ENCODE assay signal across 11 mouse cellular contexts in the genomic region with DNA sequence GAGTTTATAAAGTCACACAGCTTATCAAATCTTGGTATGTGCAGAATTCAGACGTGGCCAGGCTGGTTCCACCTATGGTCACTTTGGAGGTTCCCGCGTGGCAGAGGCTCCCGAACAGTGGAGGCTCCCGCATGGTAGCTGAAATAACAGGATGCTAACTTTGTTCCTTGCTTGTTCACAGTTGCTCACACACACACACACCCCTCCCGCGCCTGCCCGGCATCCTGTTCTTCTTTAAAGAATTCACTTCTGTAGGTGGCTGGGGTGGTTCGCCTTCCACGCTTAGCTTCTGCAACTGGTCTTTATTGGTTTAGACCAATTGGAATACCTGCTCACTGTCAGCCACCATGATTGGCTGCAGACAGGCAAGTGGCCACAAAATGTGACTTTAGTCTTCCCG. TPM values are rescaled to one million over a fixed set of nuclear protein-coding genes. Genes with fewer than 3 reads are reported as not detected.
DNase-seq lines count a peak whose midpoint lies in the region; ATAC-seq and TF ChIP-seq lines count a peak whose summit lies in the region.
"Had no signal": no experiment of that assay in that cellular context is flagged by ENCODE, and none has a peak within 500 bp of the region (broad histone marks: within the 10 kb centered on the region; RNA-seq: fewer than 3 reads in every experiment).

No protein-coding gene starts in this region.

- no peak overlapping the region for H3K9ac ChIP-seq in kidney, embryonic 15.5 days
- no peak overlapping the region for H3K9ac ChIP-seq in hindbrain, embryonic 13.5 days

- H3K27me3 ChIP-seq in kidney, embryonic 15.5 days, result no peaks in the 10 kb centered on the region
- no peaks in the 10 kb centered on the region for H3K27me3 ChIP-seq in cerebellum, adult 2 months (ENCODE audit: control insufficient read depth, insufficient read depth, low read length)
- H3K27me3 ChIP-seq in hindbrain, embryonic 13.5 days, result peaks cover 11% of the 10 kb centered on the region; the same call in 1 of the 2 replicates

- H3K36me3 ChIP-seq in kidney, embryonic 15.5 days, result no peaks in the 10 kb centered on the region
- no peaks in the 10 kb centered on the region for H3K36me3 ChIP-seq in hindbrain, embryonic 13.5 days

- peaks cover 22% of the 10 kb centered on the region for H3K4me1 ChIP-seq in kidney, embryonic 15.5 days
- peaks cover 8% of the 10 kb centered on the region; the same call in 1 of the 2 replicates for H3K4me1 ChIP-seq in cortical plate, adult 2 months (ENCODE audit: control insufficient read depth, insufficient read depth, low read length)
- no peaks in the 10 kb centered on the region for H3K4me1 ChIP-seq in cerebellum, adult 2 months (ENCODE audit: control insufficient read depth, insufficient read depth, low read length)
- peaks cover 33% of the 10 kb centered on the region for H3K4me1 ChIP-seq in hindbrain, embryonic 13.5 days (replicated peaks)

- TF ChIP-seq POLR2A in cortical plate, adult 2 months (IDR thresholded peaks at IDR 0.05; ENCODE audit: extremely low read depth, insufficient read depth, low read length), result no peak
- TF ChIP-seq POLR2A in cerebellum, adult 2 months (IDR thresholded peaks at IDR 0.05; ENCODE audit: borderline replicate concordance, insufficient read depth, low read length), result no peak

- H3K4me3 ChIP-seq in kidney, embryonic 15.5 days (replicated peaks), result no peak overlapping the region
- no peak overlapping the region for H3K4me3 ChIP-seq in cortical plate, adult 2 months (ENCODE audit: insufficient read depth, low read length)
- H3K4me3 ChIP-seq in cerebellum, adult 2 months (replicated peaks; ENCODE audit: insufficient read depth, low read depth, low read length), result no peak overlapping the region
- no peak overlapping the region for H3K4me3 ChIP-seq in hindbrain, embryonic 13.5 days

- DNase-seq in kidney, adult 8-10 months, result no peak
- DNase-seq in right cerebral cortex, postnatal 14 days, result peak; percentile 34
- DNase-seq in cerebellum, adult 2 months, result no peak
- DNase-seq in testis, postnatal 10 days (ENCODE audit: low spot score), result no peak
- DNase-seq: embryo, embryonic 11 days; lung, postnatal 10 days; spleen, adult 18-20 months had no signal

- TF ChIP-seq CTCF in cortical plate, adult 2 months (IDR thresholded peaks at IDR 0.05; ENCODE audit: extremely low read depth, insufficient read depth, low read length), result no peak
- no peak for TF ChIP-seq CTCF in cerebellum, adult 2 months (IDR thresholded peaks at IDR 0.05; ENCODE audit: borderline replicate concordance, insufficient read depth, low read depth, low read length)

- H3K27ac ChIP-seq in kidney, embryonic 15.5 days, result no peak overlapping the region
- peak overlapping the region; percentile 80 for H3K27ac ChIP-seq in cortical plate, adult 2 months (ENCODE audit: insufficient read depth, low read length)
- no peak overlapping the region for H3K27ac ChIP-seq in cerebellum, adult 2 months (ENCODE audit: insufficient read depth, low read length)
- no peak overlapping the region for H3K27ac ChIP-seq in hindbrain, embryonic 13.5 days

- 76% methylated on average over 11 of the region's 11 CpGs for WGBS in kidney, embryonic 15.5 days
- WGBS in cerebellum, adult 2 months, result 80% methylated on average over 11 of the region's 11 CpGs
- WGBS in hindbrain, embryonic 13.5 days, result 87% methylated on average over 11 of the region's 11 CpGs

- no peak for ATAC-seq in kidney, embryonic 15.5 days (replicated peaks; ENCODE audit: low FRiP score)
- peak; percentile 32 for ATAC-seq in CD4-positive, CD25-positive, alpha-beta regulatory T cell, adult 4 months
- no peak for ATAC-seq in hindbrain, embryonic 13.5 days (ENCODE audit: low FRiP score)

- peak overlapping the region; percentile 43 for H3K4me2 ChIP-seq in kidney, embryonic 15.5 days
- no peak overlapping the region for H3K4me2 ChIP-seq in hindbrain, embryonic 13.5 days

- no peaks in the 10 kb centered on the region for H3K9me3 ChIP-seq in kidney, embryonic 15.5 days (replicated peaks)
- peaks cover 3% of the 10 kb centered on the region; the same call in 1 of the 2 replicates for H3K9me3 ChIP-seq in hindbrain, embryonic 13.5 days

RNA-seq across cellular contexts. Expression of gene Lyrm9, which starts 33.3 kb away (rescaled TPM):
- 22.5 and 25.5 TPM in 2 replicates for polyA plus RNA-seq in kidney, embryonic 15.5 days (2015; fragmentation: Nextera tagmentation; extraction: Ambion mirVana)
- 10 to 100 TPM; 29.9 to 31.4 TPM for polyA plus RNA-seq in CD4-positive, CD25-positive, alpha-beta regulatory T cell, adult 4 months (2017; shearing (Covaris generic))
- polyA plus RNA-seq in cortical plate, adult 2 months (2012; rRNA removed), result 19.1 and 20.5 TPM in 2 replicates
- polyA plus RNA-seq in cerebellum, adult 2 months (2012; rRNA removed), result 22.6 and 32.9 TPM in 2 replicates
- 29.6 and 30.4 TPM in 2 replicates for polyA plus RNA-seq in hindbrain, embryonic 13.5 days (2015; fragmentation: Nextera tagmentation; extraction: Ambion mirVana)

RNA-seq across cellular contexts. Expression of gene Ccnq, which starts 41.6 kb away (rescaled TPM):
- 41.8 and 45.7 TPM in 2 replicates for polyA plus RNA-seq in kidney, embryonic 15.5 days (2015; fragmentation: Nextera tagmentation; extraction: Ambion mirVana)
- polyA plus RNA-seq in CD4-positive, CD25-positive, alpha-beta regulatory T cell, adult 4 months (2017; shearing (Covaris generic)), result 10 to 100 TPM; 32.8 to 36.9 TPM
- polyA plus RNA-seq in cortical plate, adult 2 months (2012; rRNA removed), result 27.6 and 31.7 TPM in 2 replicates
- 30.8 and 31.2 TPM in 2 replicates for polyA plus RNA-seq in cerebellum, adult 2 months (2012; rRNA removed)
- polyA plus RNA-seq in hindbrain, embryonic 13.5 days (2015; fragmentation: Nextera tagmentation; extraction: Ambion mirVana), result 28.3 and 33.3 TPM in 2 replicates
